Mouse (Mus musculus): Measurements from ENCODE around the gene Tmem136. TPM values are rescaled to one million over a fixed set of nuclear protein-coding genes. Genes with fewer than 3 reads are reported as not detected.
"Not testable (repeated sequence)": the region's sequence is repeated elsewhere in the genome, so short reads cannot be mapped to it uniquely, and the experiment has no call there.

Gene Tmem136
- polyA plus RNA-seq, 1 experiment from 2014 or later = 8.8 TPM

- H3K4me3 ChIP-seq = no peak overlapping the region
- H3K36me3 ChIP-seq = no peaks in the 10 kb centered on the region
- H3K9me3 ChIP-seq = no peaks in the 10 kb centered on the region
- H3K4me1 ChIP-seq = peaks cover 14% of the 10 kb centered on the region
- H3K27me3 ChIP-seq = no peaks in the 10 kb centered on the region
- 89% methylated on average over 2 of the region's 2 CpGs for WGBS
- H3K9ac ChIP-seq = no peak overlapping the region
- no peak overlapping the region for H3K4me2 ChIP-seq (replicated peaks)
- ATAC-seq (ENCODE audit: low FRiP score, low read depth) = no peak
- H3K27ac ChIP-seq = no peak overlapping the region
Observed at GRCm38 (mm10) chr9:43130684-43131083, 14.3 kb upstream of the Tmem136 start.

GRCm38 (mm10) chr9:43127101-43127787 is 10.9 kb upstream of the Tmem136 start:
- Histone ChIP-seq H3K36me3 (no peaks in the 10 kb centered on the region), H3K27me3 (no peaks in the 10 kb centered on the region), H3K9ac (no peak overlapping the region), H3K4me2 (replicated peaks) (no peak overlapping the region), H3K9me3 (no peaks in the 10 kb centered on the region), H3K4me1 (peaks cover 9% of the 10 kb centered on the region), H3K4me3 (no peak overlapping the region), H3K27ac (no peak overlapping the region)
- WGBS = 70% methylated on average over 10 of the region's 10 CpGs
- no peak for ATAC-seq (ENCODE audit: low FRiP score, low read depth)

- WGBS = 53% methylated on average over 1 of the region's 1 CpGs
- Histone ChIP-seq H3K9ac (no peak overlapping the region), H3K4me1 (no peaks in the 10 kb centered on the region), H3K9me3 (no peaks in the 10 kb centered on the region), H3K4me3 (no peak overlapping the region), H3K27me3 (no peaks in the 10 kb centered on the region), H3K27ac (no peak overlapping the region), H3K36me3 (no peaks in the 10 kb centered on the region), H3K4me2 (replicated peaks) (no peak overlapping the region)
- ATAC-seq (ENCODE audit: low FRiP score, low read depth) = no peak
Observed at GRCm38 (mm10) chr9:43122379-43122778, 6.0 kb upstream of the Tmem136 start.

- H3K9me3 ChIP-seq; H3K9ac ChIP-seq; H3K4me1 ChIP-seq; H3K36me3 ChIP-seq; H3K27me3 ChIP-seq; ATAC-seq (ENCODE audit: low FRiP score, low read depth); H3K27ac ChIP-seq; H3K4me2 ChIP-seq (replicated peaks); H3K4me3 ChIP-seq: not testable (repeated sequence)
- WGBS = 84% methylated on average over 2 of the region's 2 CpGs
Observed at GRCm38 (mm10) chr9:43121948-43122347, 5.6 kb upstream of the Tmem136 start.

- H3K4me3 ChIP-seq = peak overlapping the region; percentile 92; the same call in 1 of the 2 replicates
- peaks cover 11% of the 10 kb centered on the region; the same call in 1 of the 2 replicates for H3K4me1 ChIP-seq
- ATAC-seq (ENCODE audit: low FRiP score, low read depth) = no peak
- peaks cover 4% of the 10 kb centered on the region for H3K36me3 ChIP-seq
- H3K9me3 ChIP-seq = no peaks in the 10 kb centered on the region
- H3K27me3 ChIP-seq = no peaks in the 10 kb centered on the region
- WGBS = 82% methylated on average over 6 of the region's 6 CpGs
- H3K27ac ChIP-seq = no peak overlapping the region
- H3K9ac ChIP-seq = no peak overlapping the region
- peak overlapping the region; percentile 84 for H3K4me2 ChIP-seq (replicated peaks)
Observed at GRCm38 (mm10) chr9:43116997-43117336, 597 bp upstream of the Tmem136 start.

GRCm38 (mm10) chr9:43115431-43116133 is 788 bp downstream of the Tmem136 start:
- ATAC-seq (ENCODE audit: low FRiP score, low read depth) = no peak
- H3K4me1 ChIP-seq = peaks cover 11% of the 10 kb centered on the region; the same call in 1 of the 2 replicates
- peaks cover 14% of the 10 kb centered on the region for H3K36me3 ChIP-seq
- H3K27me3 ChIP-seq = no peaks in the 10 kb centered on the region
- peak overlapping the region; percentile 92 for H3K4me3 ChIP-seq
- WGBS = 32% methylated on average over 12 of the region's 12 CpGs
- H3K27ac ChIP-seq = no peak overlapping the region
- H3K4me2 ChIP-seq (replicated peaks) = peak overlapping the region; percentile 84
- H3K9ac ChIP-seq = peak overlapping the region; percentile 92
- no peaks in the 10 kb centered on the region for H3K9me3 ChIP-seq

GRCm38 (mm10) chr9:43114833-43115232 is 1.5 kb downstream of the Tmem136 start:
- Histone ChIP-seq H3K27ac (no peak overlapping the region), H3K4me1 (peaks cover 11% of the 10 kb centered on the region; the same call in 1 of the 2 replicates), H3K9ac (no peak overlapping the region), H3K9me3 (no peaks in the 10 kb centered on the region), H3K27me3 (no peaks in the 10 kb centered on the region), H3K4me3 (no peak overlapping the region), H3K36me3 (peaks cover 17% of the 10 kb centered on the region), H3K4me2 (replicated peaks) (no peak overlapping the region)
- WGBS = 95% methylated on average over 4 of the region's 4 CpGs
- ATAC-seq (ENCODE audit: low FRiP score, low read depth) = no peak

GRCm38 (mm10) chr9:43110286-43110980 is 5.9 kb downstream of the Tmem136 start:
- no peak for ATAC-seq (ENCODE audit: low FRiP score, low read depth)
- 83% methylated on average over 8 of the region's 8 CpGs for WGBS
- Histone ChIP-seq H3K4me2 (replicated peaks) (no peak overlapping the region), H3K9me3 (no peaks in the 10 kb centered on the region), H3K9ac (no peak overlapping the region), H3K4me1 (peaks cover 10% of the 10 kb centered on the region), H3K36me3 (peaks cover 17% of the 10 kb centered on the region), H3K27me3 (no peaks in the 10 kb centered on the region), H3K27ac (no peak overlapping the region), H3K4me3 (no peak overlapping the region)

- no peaks in the 10 kb centered on the region for H3K27me3 ChIP-seq
- H3K9ac ChIP-seq = no peak overlapping the region
- no peaks in the 10 kb centered on the region for H3K9me3 ChIP-seq
- peaks cover 17% of the 10 kb centered on the region for H3K36me3 ChIP-seq
- no peak overlapping the region for H3K27ac ChIP-seq
- no peak overlapping the region for H3K4me3 ChIP-seq
- peaks cover 11% of the 10 kb centered on the region for H3K4me1 ChIP-seq
- H3K4me2 ChIP-seq (replicated peaks) = no peak overlapping the region
- 89% methylated on average over 7 of the region's 7 CpGs for WGBS
- no peak for ATAC-seq (ENCODE audit: low FRiP score, low read depth)
Observed at GRCm38 (mm10) chr9:43109125-43109524, 7.2 kb downstream of the Tmem136 start.

GRCm38 (mm10) chr9:43108721-43109120 is 7.6 kb downstream of the Tmem136 start:
- WGBS = 90% methylated on average over 3 of the region's 3 CpGs
- Histone ChIP-seq H3K27me3 (no peaks in the 10 kb centered on the region), H3K9ac (no peak overlapping the region)

GRCm38 (mm10) chr9:43108081-43108480 is 8.3 kb downstream of the Tmem136 start:
- Histone ChIP-seq H3K27me3 (no peaks in the 10 kb centered on the region), H3K4me3 (no peak overlapping the region), H3K27ac (no peak overlapping the region), H3K36me3 (peaks cover 14% of the 10 kb centered on the region), H3K4me1 (peaks cover 20% of the 10 kb centered on the region), H3K4me2 (replicated peaks) (no peak overlapping the region), H3K9me3 (no peaks in the 10 kb centered on the region), H3K9ac (no peak overlapping the region)
- no peak for ATAC-seq (ENCODE audit: low FRiP score, low read depth)
- 89% methylated on average over 1 of the region's 1 CpGs for WGBS

More at GRCm38 (mm10) chr9:43108721-43109120, 7.6 kb downstream of the Tmem136 start:
- ATAC-seq (ENCODE audit: low FRiP score, low read depth) = no peak
- H3K4me3 ChIP-seq = no peak overlapping the region
- no peaks in the 10 kb centered on the region for H3K9me3 ChIP-seq
- peaks cover 15% of the 10 kb centered on the region for H3K4me1 ChIP-seq
- H3K27ac ChIP-seq = no peak overlapping the region
- peaks cover 17% of the 10 kb centered on the region for H3K36me3 ChIP-seq
- H3K4me2 ChIP-seq (replicated peaks) = no peak overlapping the region

GRCm38 (mm10) chr9:43107555-43107954 is 8.8 kb downstream of the Tmem136 start:
- Histone ChIP-seq H3K27ac (no peak overlapping the region), H3K4me2 (replicated peaks) (peak overlapping the region; percentile 78), H3K4me3 (no peak overlapping the region), H3K9me3 (no peaks in the 10 kb centered on the region), H3K9ac (no peak overlapping the region), H3K36me3 (peaks cover 14% of the 10 kb centered on the region), H3K4me1 (peaks cover 26% of the 10 kb centered on the region), H3K27me3 (no peaks in the 10 kb centered on the region)
- ATAC-seq (ENCODE audit: low FRiP score, low read depth) = no peak
- WGBS = 59% methylated on average over 5 of the region's 5 CpGs

Data from limb, embryonic 13.5 days (tissue).